Mouse (Mus musculus): ENCODE measurements at regions not wholly inside any gene's neighbourhood (a gene's known extent, or its start where the extent isn't known, plus 50 kb on each side); places are given as distances from the start of the nearest gene placed in this dataset.

GRCm38 (mm10) chr1:92703903-92704302 lies 55.3 kb upstream of the Otos start:
- TF ChIP-seq POLR2A (IDR thresholded peaks at IDR 0.05; ENCODE audit: low read depth, low read length) (no peak), CTCF (conservative IDR thresholded peaks at IDR 0.05; ENCODE audit: insufficient read depth, insufficient read length, low read depth, low read length) (no peak)
